Mouse (Mus musculus) stomach, embryonic 14.5 days (tissue): ENCODE measurements around the gene Blvra. TPM values are rescaled to one million over a fixed set of nuclear protein-coding genes. Genes with fewer than 3 reads are reported as not detected.
A peak's percentile ranks its signal among the peaks of the same experiment; 100 is the strongest.

Experiments used
- ATAC-seq: fragments of 200-750 bp; cut with Nextera tagmentation; 2 replicates; pipeline ENCODE4 v1.8.0; 2017; ENCODE audit warnings: low read depth, moderate TSS enrichment; ENCODE audit not compliant: insufficient number of reproducible peaks, insufficient read depth, low FRiP score
- H3K27ac ChIP-seq: fragments of 300-500 bp; sonication (generic); 2 replicates; pipeline ENCODE4 v1.5.1; 2014; ENCODE audit warnings: mild to moderate bottlenecking, low read length, moderate library complexity, mixed read lengths
- H3K27me3 ChIP-seq: fragments of 300-500 bp; sonication (generic); 2 replicates; pipeline ENCODE4 v1.6.1; 2014; ENCODE audit warnings: low read length, control low read depth, mixed read lengths; ENCODE audit not compliant: control insufficient read depth, insufficient read depth
- H3K36me3 ChIP-seq: fragments of 300-500 bp; sonication (generic); 2 replicates; pipeline ENCODE4 v1.6.1; 2014; ENCODE audit warnings: mild to moderate bottlenecking, control low read depth, low read length, moderate library complexity, mixed read lengths; ENCODE audit not compliant: control insufficient read depth, insufficient read depth
- H3K4me1 ChIP-seq: fragments of 300-500 bp; sonication (generic); 2 replicates; pipeline ENCODE4 v1.6.1; 2014; ENCODE audit warnings: low read length, control low read depth, mixed read lengths; ENCODE audit not compliant: control insufficient read depth, insufficient read depth
- H3K4me2 ChIP-seq: fragments of 300-500 bp; sonication (generic); replicated peaks from 2 replicates; pipeline ENCODE4 v1.6.1; 2014; ENCODE audit warnings: low read depth, low read length, control low read depth
- H3K4me3 ChIP-seq: fragments of 300-500 bp; sonication (generic); 2 replicates; pipeline ENCODE4 v1.5.1; 2014; ENCODE audit warnings: low read depth, low read length, control low read depth
- H3K9ac ChIP-seq: fragments of 300-500 bp; sonication (generic); replicated peaks from 2 replicates; pipeline ENCODE4 v1.6.1; 2014; ENCODE audit warnings: low read depth, mild to moderate bottlenecking, control low read depth, low read length, moderate library complexity, mixed read lengths
- H3K9me3 ChIP-seq: fragments of 300-500 bp; sonication (generic); 2 replicates; pipeline ENCODE4 v1.6.1; 2016; ENCODE audit warnings: low read depth, low read length, control low read depth; ENCODE audit not compliant: control insufficient read depth
- WGBS: fragments of 180-500 bp; shearing (Covaris S2); extraction: QIAGEN DNeasy Blood & Tissue Kit; methylation state at CpG from one replicate; pipeline ENCODE4 v1.1.7; 2014; 5-methylcytosine and 5-hydroxymethylcytosine counted together
- polyA plus RNA-seq: library from polyadenylated mRNA; unstranded; fragments of >200 nt; fragmentation: Nextera tagmentation; extraction: Ambion mirVana; gene quantifications from 2 replicates; pipeline ENCODE4 v1.2.1, GENCODE M21; 2014

Blvra gene
- 49.6 and 53.0 TPM in 2 replicates for polyA plus RNA-seq

DNA sequence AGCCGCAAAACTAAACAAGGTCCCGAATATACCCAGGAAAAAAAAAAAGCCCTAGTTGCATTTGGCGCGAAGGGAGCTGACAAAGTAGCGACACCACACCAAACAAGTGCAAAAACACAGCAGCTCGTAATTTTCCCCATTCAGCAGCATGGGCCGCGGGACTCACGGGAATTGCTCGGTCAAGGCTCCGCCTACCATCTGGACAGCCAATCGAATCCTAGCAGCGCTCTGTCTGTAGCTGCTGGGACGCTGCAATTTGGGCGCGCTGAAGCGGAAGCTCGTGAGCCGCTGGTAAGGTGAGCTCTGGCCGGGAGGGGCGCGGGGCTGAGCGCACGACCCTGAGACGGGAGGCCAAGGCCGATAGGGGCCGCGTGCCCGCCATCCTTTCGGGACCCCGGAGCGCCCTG, at the start of gene Blvra:
TSS of gene Blvra (plus strand) at position 231 of the 407 bp plus-strand sequence.
- H3K9me3 ChIP-seq: no peaks in the 10 kb centered on the region
- WGBS: under 1% methylated on average over 32 of the region's 32 CpGs
- H3K36me3 ChIP-seq: peaks cover 9% of the 10 kb centered on the region
- ATAC-seq: peak; percentile 99
- H3K4me1 ChIP-seq: 0 out of 2 replicates have a peak, but pooled peaks cover 3% of the 10 kb centered on the region
- H3K4me3 ChIP-seq: peak within 1 kb of the TSS; percentile 69
- H3K4me2 ChIP-seq: peak within 1 kb of the TSS; percentile 54
- H3K27me3 ChIP-seq: no peaks in the 10 kb centered on the region
- peak within 1 kb of the TSS; percentile 67 for H3K9ac ChIP-seq
- peak within 1 kb of the TSS; percentile 48; the same call in 1 of the 2 replicates for H3K27ac ChIP-seq

- H3K4me1 ChIP-seq: no peaks in the 10 kb centered on the region
- no peak for ATAC-seq
- no peaks in the 10 kb centered on the region for H3K9me3 ChIP-seq
- H3K36me3 ChIP-seq: peaks cover 32% of the 10 kb centered on the region
- WGBS: 96% methylated on average over 9 of the region's 9 CpGs
- no peak overlapping the region for H3K4me3 ChIP-seq
- H3K27ac ChIP-seq: no peak overlapping the region
- H3K9ac ChIP-seq: no peak overlapping the region
- H3K27me3 ChIP-seq: no peaks in the 10 kb centered on the region
- H3K4me2 ChIP-seq: no peak overlapping the region
Observed at GRCm38 (mm10) chr2:127035006-127035605, 35.4 kb upstream of the Blvra start.

DNA sequence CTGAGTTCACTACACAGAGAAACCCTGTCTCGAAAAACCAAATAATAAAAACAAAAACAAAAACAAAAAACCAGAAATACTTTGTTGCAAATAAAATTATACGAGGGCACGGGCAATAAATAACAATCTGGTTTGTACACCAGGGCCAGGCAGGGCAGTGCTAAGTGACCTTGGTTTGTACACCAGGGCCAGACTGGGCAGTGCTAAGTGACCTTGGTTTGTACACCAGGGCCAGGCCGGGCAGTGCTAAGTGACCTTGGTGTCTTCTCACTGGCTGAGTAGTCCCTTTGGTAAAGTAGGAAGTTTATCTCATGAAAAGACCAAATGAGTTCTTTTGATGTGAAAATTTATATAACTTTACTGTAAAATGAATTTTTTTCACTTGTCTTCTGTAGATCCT, 33.2 kb upstream of the Blvra start:
- no peaks in the 10 kb centered on the region for H3K27me3 ChIP-seq
- H3K9ac ChIP-seq: no peak overlapping the region
- WGBS: 94% methylated on average over 4 of the region's 4 CpGs
- H3K4me2 ChIP-seq: no peak overlapping the region
- no peaks in the 10 kb centered on the region for H3K4me1 ChIP-seq
- H3K9me3 ChIP-seq: no peaks in the 10 kb centered on the region
- H3K36me3 ChIP-seq: peaks cover 31% of the 10 kb centered on the region
- H3K4me3 ChIP-seq: no peak overlapping the region
- ATAC-seq: no peak
- no peak overlapping the region for H3K27ac ChIP-seq

DNA sequence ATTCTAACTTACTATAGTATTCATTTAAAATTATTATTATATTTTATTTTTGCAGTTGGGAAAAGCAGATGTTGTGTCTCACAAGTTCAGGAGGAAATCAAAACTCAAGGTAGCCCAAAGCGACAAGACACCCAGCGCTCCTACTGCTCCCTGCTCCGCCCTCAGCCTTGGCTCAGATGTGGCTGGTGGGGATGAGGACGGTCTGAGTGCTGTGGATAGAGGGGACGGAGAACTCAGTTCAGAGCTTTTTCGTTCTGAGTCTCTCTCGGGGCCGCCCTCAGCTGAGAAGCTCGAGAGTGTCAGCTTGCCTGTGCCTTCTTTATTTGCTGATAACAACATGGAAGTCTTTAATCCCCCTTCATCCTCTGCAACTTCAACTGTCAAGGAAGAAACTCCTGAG, 9.0 kb upstream of the Blvra start:
- ATAC-seq: no peak
- Histone ChIP-seq H3K36me3 (peaks cover 36% of the 10 kb centered on the region), H3K9me3 (no peaks in the 10 kb centered on the region), H3K4me3 (no peak overlapping the region), H3K27ac (no peak overlapping the region), H3K4me2 (no peak overlapping the region), H3K4me1 (no peaks in the 10 kb centered on the region), H3K9ac (no peak overlapping the region), H3K27me3 (no peaks in the 10 kb centered on the region)
- WGBS: 93% methylated on average over 9 of the region's 9 CpGs

DNA sequence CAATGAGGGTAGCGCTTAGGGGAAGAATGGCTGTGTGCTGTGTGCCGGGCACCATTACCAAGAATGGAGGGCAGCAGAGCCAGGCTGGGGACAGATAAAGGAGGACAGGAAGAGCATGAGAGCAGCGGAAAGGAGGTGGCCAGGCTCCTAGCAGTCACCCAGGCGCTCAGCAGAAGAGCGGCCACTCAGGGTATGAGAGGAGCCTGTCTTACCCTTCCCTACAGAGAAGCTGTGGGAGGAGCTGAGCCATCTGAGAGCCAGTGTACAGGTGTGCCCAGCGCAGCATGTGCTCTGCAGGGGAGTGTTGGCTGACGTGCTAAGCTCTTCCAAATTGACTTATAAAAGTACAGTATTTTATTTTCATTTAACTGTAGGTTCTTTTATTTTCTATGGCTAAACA, 1.7 kb upstream of the Blvra start:
- Histone ChIP-seq H3K4me1 (0 out of 2 replicates have a peak, but pooled peaks cover 3% of the 10 kb centered on the region), H3K9ac (no peak overlapping the region), H3K27ac (no peak overlapping the region), H3K36me3 (peaks cover 9% of the 10 kb centered on the region), H3K9me3 (no peaks in the 10 kb centered on the region), H3K4me3 (no peak overlapping the region), H3K27me3 (no peaks in the 10 kb centered on the region), H3K4me2 (no peak overlapping the region)
- no peak for ATAC-seq
- 84% methylated on average over 7 of the region's 7 CpGs for WGBS

GRCm38 (mm10) chr2:127069781-127070434, 557 bp upstream of the Blvra start:
- 16% methylated on average over 11 of the region's 11 CpGs for WGBS
- ATAC-seq: no peak
- Histone ChIP-seq H3K9ac (0 out of 2 replicates have a peak overlapping the region, but pooled peaks have one; percentile 32), H3K9me3 (no peaks in the 10 kb centered on the region), H3K4me3 (peak overlapping the region; percentile 69), H3K36me3 (peaks cover 9% of the 10 kb centered on the region), H3K4me2 (peak overlapping the region; percentile 54), H3K27me3 (no peaks in the 10 kb centered on the region), H3K27ac (no peak overlapping the region), H3K4me1 (0 out of 2 replicates have a peak, but pooled peaks cover 3% of the 10 kb centered on the region)

GRCm38 (mm10) chr2:127070879-127071278, 414 bp downstream of the Blvra start:
- 6% methylated on average over 9 of the region's 9 CpGs for WGBS
- Histone ChIP-seq H3K27me3 (no peaks in the 10 kb centered on the region), H3K4me3 (peak overlapping the region; percentile 69), H3K4me1 (0 out of 2 replicates have a peak, but pooled peaks cover 3% of the 10 kb centered on the region), H3K36me3 (peaks cover 9% of the 10 kb centered on the region), H3K9me3 (no peaks in the 10 kb centered on the region), H3K4me2 (peak overlapping the region; percentile 54), H3K27ac (peak overlapping the region; percentile 48; the same call in 1 of the 2 replicates), H3K9ac (peak overlapping the region; percentile 67)
- ATAC-seq: peak; percentile 20

DNA sequence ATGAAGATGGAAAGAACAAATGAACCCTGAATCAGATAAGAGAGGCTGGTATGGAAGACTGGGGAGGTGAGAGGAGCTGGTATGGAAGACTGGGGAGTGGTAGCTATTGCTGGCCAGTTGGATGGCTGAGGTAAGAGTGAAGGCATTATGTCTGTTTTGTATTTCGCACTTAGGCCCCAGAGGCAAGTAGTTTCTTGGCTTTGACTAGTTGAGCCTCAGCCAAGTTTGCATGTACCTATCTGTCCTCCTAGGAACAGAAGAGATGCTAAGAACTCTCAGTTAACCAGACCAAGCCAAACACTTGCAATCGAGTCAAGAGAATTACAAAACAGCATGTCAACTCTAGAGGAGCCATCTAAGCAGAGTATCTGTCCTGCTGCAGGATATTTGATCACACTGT, 3.7 kb downstream of the Blvra start:
- 93% methylated on average over 2 of the region's 2 CpGs for whole genome bisulfite sequencing
- no peak overlapping the region for H3K27ac ChIP-seq

More for the DNA sequence above, 3.7 kb downstream of the Blvra start:
- Histone ChIP-seq H3K4me2 (no peak overlapping the region), H3K36me3 (no peaks in the 10 kb centered on the region), H3K9ac (no peak overlapping the region), H3K27me3 (no peaks in the 10 kb centered on the region), H3K4me1 (0 out of 2 replicates have a peak, but pooled peaks cover 3% of the 10 kb centered on the region), H3K4me3 (no peak overlapping the region), H3K9me3 (no peaks in the 10 kb centered on the region)
- no peak for ATAC-seq
